Mouse (Mus musculus) MEL (cell line): ENCODE data around the gene Rnf208. TPM values are rescaled to one million over a fixed set of nuclear protein-coding genes. Genes with fewer than 3 reads are reported as not detected.

Experiments
- DNase-seq: peaks from one replicate; pipeline ENCODE4 v3.0.0; 2011; ENCODE audit warnings: low read depth, low spot score
- H3K27ac ChIP-seq: 2 replicates; pipeline ENCODE4 v1.5.1; 2012; ENCODE audit warnings: low read depth, mild to moderate bottlenecking, control low read depth, low read length, moderate library complexity; ENCODE audit not compliant: control insufficient read depth
- H3K27me3 ChIP-seq, 2 experiments: fragments of 150-350 bp in 1 of 2; sonication (generic) in 1 of 2; 2 replicates each; pipeline ENCODE4 v1.6.1; 2012; ENCODE audit warnings: low read length in 2 of 2, mild to moderate bottlenecking in 2 of 2, improper control_type of control experiment in 1 of 2, moderate library complexity in 1 of 2; ENCODE audit not compliant: insufficient read depth in 2 of 2, control insufficient read depth in 1 of 2
- H3K36me3 ChIP-seq, 2 experiments: 2 replicates each; pipeline ENCODE4 v1.6.1; 2012 to 2014; ENCODE audit warnings: low read length in 2 of 2, improper control_type of control experiment in 1 of 2, inconsistent platforms in 1 of 2, mild to moderate bottlenecking in 1 of 2; ENCODE audit not compliant: insufficient read depth in 2 of 2, control insufficient read depth in 1 of 2
- H3K4me1 ChIP-seq, 2 experiments: fragments of 150-350 bp in 1 of 2; sonication (generic) in 1 of 2; 2 replicates each; pipeline ENCODE4 v1.6.1; 2012; ENCODE audit warnings: low read length in 2 of 2, improper control_type of control experiment in 1 of 2, mild to moderate bottlenecking in 1 of 2; ENCODE audit not compliant: insufficient read depth in 2 of 2, control insufficient read depth in 1 of 2
- H3K4me3 ChIP-seq, 2 experiments: fragments of 150-350 bp in 1 of 2; sonication (generic) in 1 of 2; 2 replicates each; pipeline ENCODE4 v1.5.1; 2012; ENCODE audit warnings: low read depth in 2 of 2, low read length in 2 of 2, mild to moderate bottlenecking in 2 of 2, moderate library complexity in 2 of 2, control low read depth in 1 of 2, improper control_type of control experiment in 1 of 2; ENCODE audit not compliant: control insufficient read depth in 1 of 2, insufficient read depth in 1 of 2
- H3K79me2 ChIP-seq: 2 replicates; pipeline ENCODE4 v1.6.1; 2012; ENCODE audit warnings: mild to moderate bottlenecking, low read length, moderate library complexity; ENCODE audit not compliant: control insufficient read depth, poor library complexity, insufficient read depth
- H3K9ac ChIP-seq: 2 replicates; pipeline ENCODE4 v1.6.1; 2012; ENCODE audit warnings: low read depth, mild to moderate bottlenecking, control low read depth, low read length, moderate library complexity; ENCODE audit not compliant: control insufficient read depth, poor library complexity, severe bottlenecking
- H3K9me3 ChIP-seq: fragments of 150-350 bp; sonication (generic); replicated peaks from 2 replicates; pipeline ENCODE4 v1.6.1; 2012; ENCODE audit warnings: mild to moderate bottlenecking, low read length, improper control_type of control experiment, moderate library complexity; ENCODE audit not compliant: insufficient read depth
- CHD1 ChIP-seq: IDR thresholded peaks from 2 replicates; pipeline ENCODE4 v1.6.1; 2012; ENCODE audit warnings: low read depth, mild to moderate bottlenecking, inconsistent platforms, low read length, improper control_type of control experiment
- ELF1 ChIP-seq: IDR thresholded peaks from 2 replicates; pipeline ENCODE4 v1.6.1; 2014; ENCODE audit warnings: low read depth, mild to moderate bottlenecking, inconsistent platforms, low read length, improper control_type of control experiment, moderate library complexity
- EP300 ChIP-seq, 2 experiments: IDR thresholded peaks; 2 replicates each; pipeline ENCODE4 v1.6.1; 2011; ENCODE audit warnings: improper control_type of control experiment in 2 of 2, low read length in 2 of 2, low read depth in 1 of 2, mild to moderate bottlenecking in 1 of 2
- ETS1 ChIP-seq: IDR thresholded peaks from 2 replicates; pipeline ENCODE4 v1.6.1; 2012; ENCODE audit warnings: low read depth, mild to moderate bottlenecking, inconsistent platforms, low read length, improper control_type of control experiment, moderate library complexity
- HCFC1 ChIP-seq: IDR thresholded peaks from 2 replicates; pipeline ENCODE4 v1.6.1; 2012; ENCODE audit warnings: low read depth, mild to moderate bottlenecking, inconsistent platforms, low read length, improper control_type of control experiment, moderate library complexity
- KAT2A ChIP-seq: conservative IDR thresholded peaks from 2 replicates; pipeline ENCODE4 v1.6.1; 2012; ENCODE audit warnings: low read depth, low read length, improper control_type of control experiment, inconsistent platforms
- MAX ChIP-seq: IDR thresholded peaks from 2 replicates; pipeline ENCODE4 v1.6.1; 2011; ENCODE audit warnings: low read length, improper control_type of control experiment
- MAZ ChIP-seq: IDR thresholded peaks from 2 replicates; pipeline ENCODE4 v1.6.1; 2012; ENCODE audit warnings: low read depth, mild to moderate bottlenecking, inconsistent platforms, low read length, improper control_type of control experiment
- MEF2A ChIP-seq: IDR thresholded peaks from 2 replicates; pipeline ENCODE4 v1.6.1; 2014; ENCODE audit warnings: low read depth, mild to moderate bottlenecking, inconsistent platforms, low read length, improper control_type of control experiment; ENCODE audit not compliant: poor library complexity, insufficient replicate concordance, severe bottlenecking; ENCODE audit errors: extremely low read depth
- MXI1 ChIP-seq: IDR thresholded peaks from 2 replicates; pipeline ENCODE4 v1.6.1; 2011; ENCODE audit warnings: mild to moderate bottlenecking, low read depth, low read length, improper control_type of control experiment
- MYC ChIP-seq: IDR thresholded peaks from 2 replicates; pipeline ENCODE4 v1.6.1; 2011; ENCODE audit warnings: low read depth, mild to moderate bottlenecking, low read length, improper control_type of control experiment, moderate library complexity
- NELFE ChIP-seq: IDR thresholded peaks from 2 replicates; pipeline ENCODE4 v1.6.1; 2011; ENCODE audit warnings: low read depth, low read length, improper control_type of control experiment
- NRF1 ChIP-seq: IDR thresholded peaks from 2 replicates; pipeline ENCODE4 v1.6.1; 2014; ENCODE audit warnings: low read depth, mild to moderate bottlenecking, inconsistent platforms, low read length, improper control_type of control experiment, moderate library complexity; ENCODE audit not compliant: poor library complexity, insufficient read depth, severe bottlenecking
- POLR2A ChIP-seq, 2 experiments: IDR thresholded peaks; 2 replicates each; pipeline ENCODE4 v1.6.1; 2011 to 2012; ENCODE audit warnings: low read length in 2 of 2, mild to moderate bottlenecking in 2 of 2, control low read depth in 1 of 2, improper control_type of control experiment in 1 of 2, low read depth in 1 of 2, moderate library complexity in 1 of 2; ENCODE audit not compliant: control insufficient read depth in 1 of 2, insufficient read depth in 1 of 2, poor library complexity in 1 of 2
- SIN3A ChIP-seq: IDR thresholded peaks from 2 replicates; pipeline ENCODE4 v1.6.1; 2012; ENCODE audit warnings: low read length, improper control_type of control experiment, inconsistent platforms
- SMC3 ChIP-seq: IDR thresholded peaks from 2 replicates; pipeline ENCODE4 v1.6.1; 2011; ENCODE audit warnings: low read depth, low read length, improper control_type of control experiment
- TBP ChIP-seq: IDR thresholded peaks from 2 replicates; pipeline ENCODE4 v1.8.0; 2011; ENCODE audit warnings: low read depth, low read length, improper control_type of control experiment
- TCF12 ChIP-seq: IDR thresholded peaks from 2 replicates; pipeline ENCODE4 v1.6.1; 2014; ENCODE audit warnings: low read depth, mild to moderate bottlenecking, inconsistent platforms, low read length, improper control_type of control experiment, moderate library complexity
- USF1 ChIP-seq: IDR thresholded peaks from 2 replicates; pipeline ENCODE4 v1.6.1; 2014; ENCODE audit warnings: low read depth, mild to moderate bottlenecking, inconsistent platforms, low read length, improper control_type of control experiment, moderate library complexity
- ZNF384 ChIP-seq: IDR thresholded peaks from 2 replicates; pipeline ENCODE4 v1.6.1; 2012; ENCODE audit warnings: low read depth, mild to moderate bottlenecking, inconsistent platforms, low read length, improper control_type of control experiment
- polyA plus RNA-seq, 2 experiments: library from polyadenylated mRNA; stranded (reverse) in 1 of 2; unstranded in 1 of 2; fragments of >175 nt in 1 of 2; fragments of >200 nt in 1 of 2; gene quantifications; 2 replicates each; pipeline versions ENCODE4 v1.2.1 to v1.2.4; 2012; ENCODE audit warnings: low replicate concordance in 2 of 2, low read depth in 1 of 2; ENCODE audit not compliant: insufficient read length in 2 of 2, insufficient read depth in 1 of 2, missing spikeins in 1 of 2
- total RNA-seq: library from RNA; depleted of rRNA; stranded (reverse); fragments of 300-350 nt; gene quantifications from 2 replicates; pipeline ENCODE4 v1.2.3, GENCODE M21; 2012

The Rnf208 gene
- total and polyA plus RNA-seq, 3 experiments = 6.0 to 21.8 TPM; not detected in 1

DNA sequence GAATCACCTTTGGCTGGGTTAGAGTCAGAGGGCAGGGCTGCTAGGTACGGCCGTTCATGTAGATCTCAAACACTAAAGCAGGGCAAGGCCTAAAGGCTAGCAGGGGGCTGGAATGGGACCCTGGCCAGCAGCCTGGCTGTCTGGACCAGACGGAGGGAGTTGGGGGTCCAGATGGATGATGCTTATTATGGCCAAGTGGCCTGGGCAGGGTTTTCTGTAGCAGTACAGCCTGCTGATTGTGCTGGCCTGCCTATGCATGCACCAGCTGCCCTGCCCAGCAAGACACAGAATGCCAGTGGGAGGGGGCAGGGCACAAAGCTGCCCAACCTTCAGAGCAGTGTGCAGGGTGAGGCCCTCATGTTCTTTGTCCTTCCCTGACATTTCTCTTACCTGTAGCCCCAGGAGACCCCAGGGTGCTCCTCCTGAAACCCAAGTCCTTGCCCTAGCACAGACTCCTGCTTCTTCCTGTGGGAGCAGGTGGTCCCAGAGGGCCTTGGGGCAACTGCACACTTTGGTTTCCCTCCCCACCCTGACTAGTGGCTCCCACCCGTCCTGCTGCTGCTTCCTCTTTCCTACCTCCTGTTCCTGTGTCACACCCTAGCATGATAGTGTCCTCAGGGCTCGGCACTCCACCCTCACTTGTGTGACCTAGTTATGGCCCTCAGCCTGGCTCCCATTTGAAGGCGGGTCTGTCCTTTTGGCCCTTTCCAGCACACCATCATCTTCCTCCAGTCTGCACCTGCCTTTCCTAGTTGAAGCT is 24.0 kb downstream of the Rnf208 start:
- no peaks in the 10 kb centered on the region for H3K9me3 ChIP-seq
- TF ChIP-seq EP300 (IDR thresholded peaks at IDR 0.05; ENCODE audit: low read depth in 1 of 2, low read length in 2 of 2) (peak; percentile 23 to 35; a peak in 2 of 4 replicates), MXI1 (peak; percentile 71), TCF12 (peak; percentile 70), HCFC1 (peak; percentile 79), TBP (0 out of 2 replicates have a peak, but pooled peaks have one; percentile 33), CHD1 (no peak), ELF1 (peak; percentile 83), NRF1 (no peak), MAX (peak; percentile 76), SIN3A (peak; percentile 86), NELFE (peak; percentile 58), MAZ (peak; percentile 73; the same call in 1 of the 2 replicates), POLR2A (IDR thresholded peaks at IDR 0.05; ENCODE audit: control insufficient read depth in 1 of 2, insufficient read depth in 1 of 2, low read depth in 1 of 2, low read length in 2 of 2, poor library complexity in 1 of 2) (peak in 1 of 2 experiments; percentile 73; a peak in 2 of 4 replicates), MEF2A (no peak), USF1 (no peak), ZNF384 (no peak), SMC3 (no peak), MYC (peak; percentile 83), ETS1 (peak; percentile 68)
- H3K79me2 ChIP-seq = peaks cover 59% of the 10 kb centered on the region
- H3K9ac ChIP-seq = peak overlapping the region; percentile 93
- H3K4me3 ChIP-seq = peak overlapping the region; percentile 90 to 95
- H3K27me3 ChIP-seq = no peaks in the 10 kb centered on the region
- peaks cover 0 to 43% of the 10 kb centered on the region in 2 experiments; a peak in 3 of 4 replicates for H3K36me3 ChIP-seq
- peak; percentile 90 for DNase-seq
- H3K27ac ChIP-seq = peak overlapping the region; percentile 70
- H3K4me1 ChIP-seq = peaks cover 10 to 53% of the 10 kb centered on the region in 2 experiments

DNA sequence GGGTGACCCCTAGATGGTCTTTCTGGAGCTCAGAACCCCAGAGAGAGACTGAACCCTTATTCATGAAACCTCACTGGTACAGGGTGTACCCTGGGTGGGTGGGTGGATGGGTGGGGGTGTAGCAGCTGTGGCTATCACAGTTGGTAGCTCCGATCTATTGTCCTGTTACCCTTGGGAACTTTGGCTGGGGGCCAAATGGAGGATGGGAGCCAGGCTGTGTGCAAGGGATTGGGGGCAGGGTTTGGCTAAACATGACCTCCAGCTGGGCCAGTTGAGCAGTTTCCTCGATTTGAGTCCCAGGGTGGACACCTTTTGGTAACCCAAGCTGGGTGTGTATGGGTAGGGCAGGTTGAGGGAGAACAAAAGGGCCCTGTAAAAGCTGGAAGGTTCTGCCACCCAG is 24.7 kb downstream of the Rnf208 start:
- H3K27ac ChIP-seq = peak overlapping the region; percentile 70
- no peaks in the 10 kb centered on the region for H3K9me3 ChIP-seq
- H3K4me3 ChIP-seq = peak overlapping the region; percentile 46 to 63
- H3K36me3 ChIP-seq = peaks cover 0 to 41% of the 10 kb centered on the region in 2 experiments; a peak in 3 of 4 replicates
- DNase-seq = peak; percentile 28
- peaks cover 10 to 53% of the 10 kb centered on the region in 2 experiments for H3K4me1 ChIP-seq
- peak overlapping the region; percentile 66 for H3K9ac ChIP-seq
- TF ChIP-seq ELF1 (no peak), POLR2A (IDR thresholded peaks at IDR 0.05; ENCODE audit: control insufficient read depth in 1 of 2, insufficient read depth in 1 of 2, low read depth in 1 of 2, low read length in 2 of 2, poor library complexity in 1 of 2) (no peak), KAT2A (no peak), NELFE (no peak), TBP (no peak), MXI1 (no peak)
- peaks cover 66% of the 10 kb centered on the region for H3K79me2 ChIP-seq
- no peaks in the 10 kb centered on the region for H3K27me3 ChIP-seq
